In the genomic region with DNA sequence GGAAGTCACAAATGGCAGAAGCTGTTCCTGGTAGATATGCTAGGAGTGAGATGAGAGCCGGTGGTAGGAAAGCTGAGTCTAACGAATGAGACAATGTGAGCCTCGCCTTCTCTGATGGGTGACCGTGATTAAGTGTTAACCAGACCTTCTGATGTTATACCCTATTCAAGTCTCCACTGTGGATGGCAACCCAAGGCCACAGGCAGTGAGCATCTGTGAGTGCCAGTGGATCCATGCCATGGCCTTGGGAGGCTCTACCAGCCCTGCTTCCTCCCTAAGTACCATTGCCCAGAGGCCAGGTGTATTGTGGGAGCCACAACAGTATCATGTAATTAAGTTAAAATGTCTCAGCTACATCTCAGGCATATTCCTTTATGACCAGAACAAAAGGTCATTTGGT, we compare ENCODE assay signal across 24 mouse cellular contexts. TPM values are rescaled to one million over a fixed set of nuclear protein-coding genes. Genes with fewer than 3 reads are reported as not detected.
DNase-seq lines count a peak whose midpoint lies in the region; ATAC-seq lines count a peak whose summit lies in the region.
"Had no signal": no experiment of that assay in that cellular context is flagged by ENCODE, and none has a peak within 500 bp of the region (broad histone marks: within the 10 kb centered on the region; RNA-seq: fewer than 3 reads in every experiment).

No protein-coding gene starts in this region.

- ATAC-seq in forebrain, embryonic 11.5 days (replicated peaks; ENCODE audit: low FRiP score): no peak
- ATAC-seq in forebrain, embryonic 15.5 days (replicated peaks): no peak
- no peak for ATAC-seq in heart, embryonic 12.5 days (ENCODE audit: insufficient number of reproducible peaks, low FRiP score)
- ATAC-seq: activated CD4-positive, CD25-positive, alpha-beta regulatory T cell, adult 4 months; CD4-positive, CD25-positive, alpha-beta regulatory T cell, adult 4 months; forebrain, embryonic 14.5 days; forebrain, postnatal 0 days; Patski had no signal

- no peak overlapping the region for H3K9ac ChIP-seq in forebrain, embryonic 11.5 days (ENCODE audit: low read length)
- no peak overlapping the region for H3K9ac ChIP-seq in forebrain, embryonic 15.5 days (replicated peaks)
- H3K9ac ChIP-seq in heart, embryonic 12.5 days: no peak overlapping the region
- H3K9ac ChIP-seq: embryonic facial prominence, embryonic 12.5 days; forebrain, embryonic 12.5 days; forebrain, postnatal 0 days had no signal

- H3K4me1 ChIP-seq in forebrain, embryonic 11.5 days (replicated peaks; ENCODE audit: control insufficient read depth, insufficient read depth, low read length): no peaks in the 10 kb centered on the region
- 0 out of 2 replicates have a peak, but pooled peaks cover 5% of the 10 kb centered on the region for H3K4me1 ChIP-seq in forebrain, embryonic 15.5 days
- peaks cover 20% of the 10 kb centered on the region for H3K4me1 ChIP-seq in heart, embryonic 12.5 days (replicated peaks)
- H3K4me1 ChIP-seq: forebrain, embryonic 12.5 days had no signal

- WGBS in forebrain, embryonic 11.5 days: 92% methylated on average over 4 of the region's 4 CpGs
- 89% methylated on average over 4 of the region's 4 CpGs for WGBS in forebrain, embryonic 15.5 days
- WGBS in heart, embryonic 12.5 days: 90% methylated on average over 4 of the region's 4 CpGs

- H3K27ac ChIP-seq in forebrain, embryonic 11.5 days (ENCODE audit: low read depth, low read length): no peak overlapping the region
- H3K27ac ChIP-seq in forebrain, embryonic 15.5 days (replicated peaks): no peak overlapping the region
- H3K27ac ChIP-seq in heart, embryonic 12.5 days (ENCODE audit: poor library complexity, severe bottlenecking): no peak overlapping the region
- H3K27ac ChIP-seq: embryonic facial prominence, embryonic 10.5 days; embryonic facial prominence, embryonic 12.5 days; forebrain, embryonic 12.5 days had no signal

- H3K9me3 ChIP-seq in forebrain, embryonic 11.5 days (ENCODE audit: control insufficient read depth, low read length): no peaks in the 10 kb centered on the region
- no peaks in the 10 kb centered on the region for H3K9me3 ChIP-seq in forebrain, embryonic 15.5 days
- H3K9me3 ChIP-seq in heart, embryonic 12.5 days (replicated peaks): no peaks in the 10 kb centered on the region
- H3K9me3 ChIP-seq: embryonic facial prominence, embryonic 10.5 days; embryonic facial prominence, embryonic 12.5 days; forebrain, embryonic 12.5 days had no signal

- peak; percentile 65 to 66 for DNase-seq in adrenal gland, adult (ENCODE audit: inconsistent age in 2 of 2, low spot score in 1 of 2)
- no peak for DNase-seq in adrenal gland, postnatal 4 days (ENCODE audit: low spot score in 2 of 2)
- peak; percentile 38 for DNase-seq in adrenal gland, postnatal 25 days
- DNase-seq in adrenal gland, adult 18-20 months (ENCODE audit: low spot score in 2 of 2): no peak
- peak; percentile 22 for DNase-seq in forebrain, embryonic 11.5 days (ENCODE audit: low spot score)
- peak; percentile 69 for DNase-seq in heart, adult 11 months
- DNase-seq: B cell, adult 2 months; cerebellum, adult 11-12 months; cerebellum, adult 2 months; cerebellum, adult 9-10 months; cerebellum, postnatal 10 days; cerebellum, postnatal 25 days; forebrain, postnatal 0 days had no signal

- no peaks in the 10 kb centered on the region for H3K36me3 ChIP-seq in forebrain, embryonic 11.5 days (ENCODE audit: control insufficient read depth, insufficient read depth, low read length)
- H3K36me3 ChIP-seq in forebrain, embryonic 15.5 days: no peaks in the 10 kb centered on the region
- H3K36me3 ChIP-seq in heart, embryonic 12.5 days: no peaks in the 10 kb centered on the region
- H3K36me3 ChIP-seq: embryonic facial prominence, embryonic 10.5 days; embryonic facial prominence, embryonic 12.5 days; forebrain, embryonic 12.5 days; G1E had no signal

- no peak overlapping the region for H3K4me2 ChIP-seq in forebrain, embryonic 11.5 days (ENCODE audit: low read depth, low read length, severe bottlenecking)
- no peak overlapping the region for H3K4me2 ChIP-seq in forebrain, embryonic 15.5 days (replicated peaks)
- H3K4me2 ChIP-seq in heart, embryonic 12.5 days: no peak overlapping the region
- H3K4me2 ChIP-seq: embryonic facial prominence, embryonic 12.5 days; forebrain, embryonic 12.5 days had no signal

- no peaks in the 10 kb centered on the region for H3K27me3 ChIP-seq in forebrain, embryonic 11.5 days (ENCODE audit: control insufficient read depth, insufficient read depth, low read length)
- no peaks in the 10 kb centered on the region for H3K27me3 ChIP-seq in forebrain, embryonic 15.5 days
- no peaks in the 10 kb centered on the region for H3K27me3 ChIP-seq in heart, embryonic 12.5 days (replicated peaks)
- H3K27me3 ChIP-seq: CH12.LX; embryonic facial prominence, embryonic 12.5 days; forebrain, embryonic 12.5 days; Patski had no signal

- H3K4me3 ChIP-seq in forebrain, embryonic 11.5 days (ENCODE audit: low read depth, low read length): no peak overlapping the region
- H3K4me3 ChIP-seq in forebrain, embryonic 15.5 days: no peak overlapping the region
- H3K4me3 ChIP-seq in heart, embryonic 12.5 days: no peak overlapping the region
- H3K4me3 ChIP-seq: embryonic facial prominence, embryonic 10.5 days; embryonic facial prominence, embryonic 12.5 days; forebrain, embryonic 12.5 days had no signal

RNA-seq across cellular contexts. Expression of a gene that starts 17.1 kb away (rescaled TPM):
- 10 to 100 TPM; 32.3 to 45.3 TPM for total RNA-seq in adrenal gland, postnatal 4 days (2021)
- 6.3 and 8.1 TPM in 2 replicates for total RNA-seq in adrenal gland, postnatal 25 days (2021)
- 1 to 10 TPM; 4.9 to 6.2 TPM for total RNA-seq in adrenal gland, adult 18-20 months (2021)
- 22.6 and 26.5 TPM in 2 replicates for polyA plus RNA-seq in forebrain, embryonic 11.5 days (2014; fragmentation: Nextera tagmentation; extraction: Ambion mirVana)
- 5.9 and 7.6 TPM in 2 replicates for polyA plus RNA-seq in forebrain, embryonic 15.5 days (2015; fragmentation: Nextera tagmentation; extraction: Ambion mirVana)
- 8.3 and 10.5 TPM in 2 replicates for polyA plus RNA-seq in heart, embryonic 12.5 days (2016; fragmentation: Nextera tagmentation; extraction: Ambion mirVana)
- total RNA-seq: CH12.LX had no signal
- polyA plus RNA-seq: activated CD4-positive, CD25-positive, alpha-beta regulatory T cell, adult 4 months; CD4-positive, CD25-positive, alpha-beta regulatory T cell, adult 4 months; G1E had no signal

Comparison
In these comparisons a context has a peak if more than half of its experiments do, and no peak if none do; other contexts are left out.
1. DNase-seq: peak in adrenal gland, adult (2 of 2), adrenal gland, postnatal 25 days (single experiment), forebrain, embryonic 11.5 days (single experiment) and heart, adult 11 months (single experiment); none in adrenal gland, postnatal 4 days (0 of 2) and adrenal gland, adult 18-20 months (0 of 2).